Mouse (Mus musculus) testis, adult 2 months (tissue): Measurements from ENCODE around the gene Sox6.

ENCODE experiments used
- CTCF ChIP-seq: fragments of 200-500 bp; IDR thresholded peaks from 2 replicates; pipeline ENCODE4 v1.5.1; 2012; ENCODE audit warnings: low read depth, mild to moderate bottlenecking, inconsistent platforms, low read length, moderate library complexity; ENCODE audit not compliant: control insufficient read depth, insufficient read depth, insufficient replicate concordance
- POLR2A ChIP-seq: fragments of 200-500 bp; IDR thresholded peaks from 2 replicates; pipeline ENCODE4 v1.6.1; 2012; ENCODE audit warnings: low read depth, mild to moderate bottlenecking, inconsistent platforms, low read length, moderate library complexity; ENCODE audit not compliant: control insufficient read depth

DNA sequence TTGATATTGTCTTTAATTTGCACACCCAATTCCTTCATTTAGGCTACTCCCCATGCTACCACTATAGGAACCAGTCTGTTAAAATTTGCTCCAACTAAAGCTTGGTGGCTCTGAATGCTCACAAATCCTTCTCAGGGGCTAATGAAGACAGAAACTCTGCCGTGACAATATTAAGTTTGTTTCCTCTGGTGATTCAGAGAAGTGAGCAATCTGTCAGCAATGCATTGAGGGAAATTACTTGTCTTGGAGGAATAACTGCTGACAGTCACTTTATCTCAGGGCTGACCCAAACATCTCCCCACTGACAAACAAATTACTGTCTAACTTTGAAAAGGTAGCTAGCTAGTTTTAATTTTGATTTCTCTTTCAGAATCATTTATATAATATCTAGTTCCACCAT lies 463.8 kb downstream of the Sox6 start:
- TF ChIP-seq POLR2A: no peak
- TF ChIP-seq CTCF: no peak
